ENCODE assay signal across 26 mouse cellular contexts in genomic region chr9:55453366-55453765, GRCm38 (mm10).
"Had no signal": no experiment of that assay in that cellular context is flagged by ENCODE, and none has a peak within 500 bp of the region (broad histone marks: within the 10 kb centered on the region; RNA-seq: fewer than 3 reads in every experiment).

No protein-coding gene starts in this region.

- H3K4me3 ChIP-seq: embryonic facial prominence, embryonic 10.5 days; embryonic facial prominence, embryonic 12.5 days; embryonic facial prominence, embryonic 13.5 days; embryonic facial prominence, embryonic 15.5 days; erythroblast, embryonic 14.5 days; forebrain, embryonic 10.5 days; forebrain, embryonic 12.5 days; forebrain, embryonic 13.5 days; forebrain, embryonic 15.5 days; gastrocnemius, adult 2 months; heart, embryonic 10.5 days had no signal

- H3K27ac ChIP-seq: embryonic facial prominence, embryonic 10.5 days; embryonic facial prominence, embryonic 12.5 days; embryonic facial prominence, embryonic 13.5 days; embryonic facial prominence, embryonic 15.5 days; forebrain, embryonic 10.5 days; forebrain, embryonic 12.5 days; forebrain, embryonic 13.5 days; forebrain, embryonic 15.5 days; gastrocnemius, adult 2 months; heart, embryonic 10.5 days had no signal

- ATAC-seq: forebrain, embryonic 13.5 days; forebrain, embryonic 14.5 days; forebrain, embryonic 15.5 days; forebrain, embryonic 16.5 days; forebrain, postnatal 0 days had no signal

- DNase-seq: cerebellum, adult 8-10 months; cerebellum, adult 9-11 months; cerebellum, postnatal 10 days; cerebellum, postnatal 14 days; cerebellum, postnatal 25 days; cerebellum, postnatal 36 days; embryo, embryonic 11 days; forebrain, postnatal 0 days; gastrocnemius, adult 2 months; gastrocnemius, postnatal 10 days; gastrocnemius, postnatal 14 days; gastrocnemius, postnatal 25 days; gastrocnemius, postnatal 36 days; heart, adult 18-20 months had no signal

- H3K4me1 ChIP-seq: forebrain, embryonic 10.5 days; forebrain, embryonic 12.5 days; forebrain, embryonic 13.5 days; forebrain, embryonic 15.5 days; heart, embryonic 10.5 days had no signal

- H3K27me3 ChIP-seq: embryonic facial prominence, embryonic 12.5 days; embryonic facial prominence, embryonic 13.5 days; embryonic facial prominence, embryonic 15.5 days; forebrain, embryonic 12.5 days; forebrain, embryonic 13.5 days; forebrain, embryonic 15.5 days had no signal

- H3K9ac ChIP-seq: embryonic facial prominence, embryonic 12.5 days; embryonic facial prominence, embryonic 13.5 days; embryonic facial prominence, embryonic 15.5 days; forebrain, embryonic 12.5 days; forebrain, embryonic 13.5 days; forebrain, embryonic 15.5 days; forebrain, postnatal 0 days had no signal

- H3K36me3 ChIP-seq: embryonic facial prominence, embryonic 10.5 days; embryonic facial prominence, embryonic 12.5 days; forebrain, embryonic 12.5 days; forebrain, embryonic 15.5 days had no signal

- H3K9me3 ChIP-seq: embryonic facial prominence, embryonic 10.5 days; embryonic facial prominence, embryonic 12.5 days; embryonic facial prominence, embryonic 13.5 days; embryonic facial prominence, embryonic 15.5 days; forebrain, embryonic 10.5 days; forebrain, embryonic 12.5 days; forebrain, embryonic 13.5 days; forebrain, embryonic 15.5 days; heart, embryonic 10.5 days had no signal

- H3K4me2 ChIP-seq: embryonic facial prominence, embryonic 12.5 days; embryonic facial prominence, embryonic 13.5 days; embryonic facial prominence, embryonic 15.5 days; forebrain, embryonic 12.5 days; forebrain, embryonic 13.5 days; forebrain, embryonic 15.5 days had no signal
